In the genomic region with DNA sequence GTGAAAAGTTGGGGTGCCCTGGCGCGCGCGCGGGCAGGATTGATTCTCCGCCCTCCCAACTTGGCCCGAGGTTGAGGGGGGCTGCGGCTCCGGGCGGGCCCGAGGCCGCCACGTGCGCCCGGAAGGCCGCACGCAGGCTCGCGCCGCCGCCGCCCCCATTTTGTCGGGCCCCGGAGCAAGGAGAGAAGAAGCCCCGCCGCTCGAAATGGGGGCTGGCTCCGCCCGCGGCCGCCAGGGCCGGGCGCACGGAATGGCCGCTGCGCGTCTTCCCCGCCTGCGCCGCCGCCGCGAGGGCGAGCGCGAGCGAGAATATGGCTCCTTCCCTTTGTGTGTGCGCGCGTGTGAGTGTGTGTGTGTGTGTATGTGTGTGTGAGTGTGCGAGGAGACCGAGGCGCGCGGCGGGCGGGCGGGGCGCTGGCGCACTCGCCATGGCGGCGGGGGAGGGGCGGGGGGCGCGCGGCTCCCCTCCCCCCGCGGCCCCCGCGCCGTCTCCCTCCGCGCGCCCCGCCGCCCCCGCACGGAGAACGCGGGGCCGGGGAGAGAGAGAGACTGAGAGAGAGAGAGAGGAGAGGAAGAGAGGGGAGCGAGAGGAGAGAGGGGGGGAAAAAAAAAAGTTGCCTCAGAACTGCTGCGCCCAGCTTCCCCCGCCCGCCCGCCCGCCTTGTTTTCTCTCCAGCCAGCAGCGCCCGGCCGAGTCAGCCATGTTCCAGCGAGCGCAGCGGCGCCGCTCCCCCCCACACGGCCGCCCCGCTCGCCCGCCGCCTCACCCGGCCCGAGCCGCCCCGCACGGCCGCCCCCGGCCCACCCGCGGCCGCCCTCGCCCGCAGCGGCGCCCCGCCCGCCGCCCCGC, we compare ENCODE assay signal across 8 mouse cellular contexts. TPM values are rescaled to one million over a fixed set of nuclear protein-coding genes. Genes with fewer than 3 reads are reported as not detected.
DNase-seq lines count a peak whose midpoint lies in the region; ATAC-seq lines count a peak whose summit lies in the region.

No protein-coding gene starts in this region.

- intact Hi-C loops in gastrocnemius, postnatal 36 days (cut with DNase I): loop anchor here (1.0 to 5.0 kb wide), 3 partner anchors 45 to 186 kb away; partner anchors contain the start of genes Hmgb1 and Uspl1
- intact Hi-C loops in left cerebral cortex, postnatal 25 days (cut with DNase I): loop anchor here (1.0 to 5.0 kb wide), 9 partner anchors 37 to 499 kb away; partner anchors contain the start of genes Hmgb1, Ubl3 and Uspl1

- H3K4me1 ChIP-seq in intestine, embryonic 15.5 days (replicated peaks): peaks cover 7% of the 10 kb centered on the region; the same call in 1 of the 2 replicates

- peak overlapping the region; percentile 99 for H3K27ac ChIP-seq in intestine, embryonic 15.5 days

- peak overlapping the region; percentile 85 for H3K4me3 ChIP-seq in intestine, embryonic 15.5 days (replicated peaks)

- WGBS in intestine, embryonic 15.5 days: 0% methylated on average over 77 of the region's 120 CpGs

- peak; percentile 89 to 95 for DNase-seq in adrenal gland, adult (ENCODE audit: inconsistent age in 2 of 2, low spot score in 1 of 2)
- peak; percentile 90 for DNase-seq in embryo, embryonic 11 days
- peak; percentile 79 to 88 for DNase-seq in gastrocnemius, postnatal 36 days
- DNase-seq in left cerebral cortex, postnatal 25 days (ENCODE audit: low spot score in 2 of 2): peak; percentile 83 to 87
- DNase-seq in right cerebral cortex, postnatal 14 days: peak; percentile 84
- peak; percentile 85 for DNase-seq in urinary bladder, postnatal 14 days (ENCODE audit: low spot score)

- peak overlapping the region; percentile 72 for H3K4me2 ChIP-seq in intestine, embryonic 15.5 days (replicated peaks)

- H3K36me3 ChIP-seq in intestine, embryonic 15.5 days: peaks cover 4% of the 10 kb centered on the region; the same call in 1 of the 2 replicates

- ATAC-seq in intestine, embryonic 15.5 days: peak; percentile 60
- peak; percentile 16; the same call in 1 of the 2 replicates for ATAC-seq in megakaryocyte-erythroid progenitor cell, adult 5-6 weeks (replicated peaks; ENCODE audit: low FRiP score, low TSS enrichment, poor library complexity, severe bottlenecking)

- H3K9ac ChIP-seq in intestine, embryonic 15.5 days: peak overlapping the region; percentile 96

- no peaks in the 10 kb centered on the region for H3K9me3 ChIP-seq in intestine, embryonic 15.5 days

- no peaks in the 10 kb centered on the region for H3K27me3 ChIP-seq in intestine, embryonic 15.5 days (replicated peaks)

RNA-seq across cellular contexts. Expression of gene Gm42791, which starts 56.8 kb away (rescaled TPM):
- total RNA-seq in gastrocnemius, postnatal 36 days (2021): 1 to 10 TPM; 1.4 to 2.5 TPM
- 0.57 and 2.3 TPM in 2 replicates for polyA plus RNA-seq in intestine, embryonic 15.5 days (2015; fragmentation: Nextera tagmentation; extraction: Ambion mirVana)
- 10 to 100 TPM; 17.8 to 18.5 TPM for total RNA-seq in left cerebral cortex, postnatal 25 days (2021)
- 12.5 TPM in 1 of 2 replicates, not detected in the other for total RNA-seq in megakaryocyte-erythroid progenitor cell, adult 5-6 weeks (2014; fragmentation: Nextera tagmentation)
- 7.8 and 10.8 TPM in 2 replicates for total RNA-seq in megakaryocyte-erythroid progenitor cell, adult 5-6 weeks (2017)

Comparison
In these comparisons a context has a peak if more than half of its experiments do, and no peak if none do; other contexts are left out.
1. Peak in every context shown above with its lines: DNase-seq, ATAC-seq, H3K4me3 ChIP-seq and H3K27ac ChIP-seq.